Mouse (Mus musculus): ENCODE results near the gene Olfr655.

DNA sequence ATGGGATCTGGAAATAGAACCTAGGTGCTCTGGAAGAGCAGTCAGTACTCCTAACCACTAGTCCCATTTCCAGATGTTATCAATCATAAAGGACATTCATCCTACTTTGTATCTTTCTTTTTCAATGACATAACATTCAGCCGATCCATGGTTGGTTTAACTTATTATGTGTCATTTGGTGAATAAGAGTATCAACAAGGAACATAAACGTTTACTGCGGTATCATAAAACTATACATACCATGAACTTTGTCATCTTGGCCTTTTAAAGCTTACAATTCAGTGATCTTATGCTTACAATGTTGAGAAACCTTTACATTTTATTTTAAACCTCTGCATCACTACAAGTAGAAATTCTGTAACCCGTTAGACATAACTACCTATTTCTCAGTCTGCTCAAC, 20.1 kb downstream of the Olfr655 start:
- TF ChIP-seq CTCF (IDR thresholded peaks at IDR 0.05; ENCODE audit: extremely low read depth, insufficient read length, insufficient replicate concordance, low read depth, low read length) (no peak), POLR2A (IDR thresholded peaks at IDR 0.05; ENCODE audit: low read depth, low read length) (no peak)

All from small intestine, adult 2 months (tissue).